Mouse (Mus musculus) spleen, adult 2 months (tissue): ENCODE data around the gene Gstm4.

Source experiments
- CTCF ChIP-seq: fragments of 200-500 bp; IDR thresholded peaks from 2 replicates; pipeline ENCODE4 v1.5.1; 2011; ENCODE audit warnings: mild to moderate bottlenecking, inconsistent platforms; ENCODE audit not compliant: insufficient read depth, insufficient read length, insufficient replicate concordance; ENCODE audit errors: extremely low read depth
- POLR2A ChIP-seq: fragments of 200-500 bp; IDR thresholded peaks from 2 replicates; pipeline ENCODE4 v1.6.1; 2011; ENCODE audit warnings: low read depth, low read length, inconsistent platforms

GRCm38 (mm10) chr3:108026049-108026448, 18.6 kb downstream of the Gstm4 start:
- TF ChIP-seq CTCF = no peak
- no peak for TF ChIP-seq POLR2A
